Mouse (Mus musculus): Measurements from ENCODE around the gene Zfp84.
"Not testable (repeated sequence)": the region's sequence is repeated elsewhere in the genome, so short reads cannot be mapped to it uniquely, and the experiment has no call there.

Gene Zfp84

DNA sequence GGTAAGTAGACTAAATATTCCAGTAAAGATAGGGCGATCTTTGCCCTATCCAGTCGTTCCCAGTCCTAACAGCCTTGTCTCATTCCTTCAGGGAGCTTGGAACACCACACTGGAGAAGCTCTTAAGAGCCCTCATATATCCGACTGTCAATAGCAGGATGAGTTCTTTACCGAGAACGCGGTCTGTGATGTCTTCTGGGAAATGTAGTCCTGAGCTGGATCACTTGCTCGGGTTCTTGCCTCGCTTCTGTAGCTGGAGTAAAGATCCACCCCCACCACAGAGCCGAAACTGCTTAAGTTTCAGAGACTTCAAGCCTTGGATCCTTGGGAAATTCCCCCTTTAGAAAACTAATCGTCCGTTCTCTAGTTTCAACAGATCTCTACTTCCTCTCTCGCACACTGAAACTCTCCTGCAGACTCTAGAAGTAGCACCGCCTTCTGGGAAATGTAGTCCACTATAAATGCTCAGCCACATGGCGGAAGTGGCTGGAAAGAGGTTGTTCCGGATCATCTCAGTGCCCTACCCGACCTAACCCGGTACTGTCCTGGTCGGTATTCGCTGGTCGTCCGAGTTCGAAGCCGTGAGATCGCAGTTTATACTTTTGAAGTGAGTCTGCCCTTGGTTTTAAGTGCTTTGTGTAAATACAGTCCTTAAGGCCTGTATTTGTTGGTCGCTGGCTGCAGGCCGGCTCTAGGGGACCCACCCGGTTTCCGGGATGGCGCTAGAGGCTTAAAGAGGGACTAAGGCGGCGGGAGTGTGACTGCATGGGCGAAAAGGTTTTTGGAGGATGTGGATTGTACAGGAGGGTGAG, at the start of gene Zfp84:
Gene Zfp84, plus strand, starts transcription at position 463 of the 811 bp plus-strand sequence.
- peak; percentile 93 for DNase-seq (ENCODE audit: extremely low spot score)

DNA sequence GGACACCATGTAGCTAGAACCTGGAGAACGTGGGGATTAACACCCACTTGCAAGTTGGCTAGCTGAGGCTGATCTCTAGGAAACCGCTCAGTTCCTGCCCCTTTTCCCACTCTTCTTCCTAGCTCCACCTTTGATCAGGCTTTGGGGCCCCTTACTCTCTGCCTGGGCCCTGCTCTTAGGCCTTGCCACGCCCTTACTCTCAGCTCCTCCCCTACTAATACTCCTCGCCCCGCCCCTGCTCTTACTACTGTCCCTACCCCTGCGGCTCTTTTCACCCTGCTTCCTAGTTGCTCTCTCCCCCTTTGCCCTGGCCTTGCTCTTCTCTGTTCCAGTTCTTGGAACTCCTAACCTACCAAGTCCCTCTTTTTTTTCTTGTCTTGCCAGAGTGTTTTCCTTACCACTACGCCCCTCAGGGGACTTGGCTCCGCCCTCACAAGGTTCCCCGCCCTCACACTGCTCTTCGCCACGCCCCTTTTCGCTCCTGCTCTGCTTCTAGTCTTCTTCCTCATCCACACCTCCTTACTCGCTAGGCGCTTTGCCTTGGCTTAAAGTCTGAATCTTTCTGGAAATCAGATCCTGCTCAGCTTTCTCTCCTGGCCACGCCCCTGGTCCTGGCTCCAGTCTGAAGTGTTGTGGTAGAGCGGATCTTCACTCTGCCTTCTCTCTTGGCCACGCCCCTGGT, 42.8 kb upstream of the Zfp84 start:
- DNase-seq (ENCODE audit: extremely low spot score) = peak; percentile 7

DNA sequence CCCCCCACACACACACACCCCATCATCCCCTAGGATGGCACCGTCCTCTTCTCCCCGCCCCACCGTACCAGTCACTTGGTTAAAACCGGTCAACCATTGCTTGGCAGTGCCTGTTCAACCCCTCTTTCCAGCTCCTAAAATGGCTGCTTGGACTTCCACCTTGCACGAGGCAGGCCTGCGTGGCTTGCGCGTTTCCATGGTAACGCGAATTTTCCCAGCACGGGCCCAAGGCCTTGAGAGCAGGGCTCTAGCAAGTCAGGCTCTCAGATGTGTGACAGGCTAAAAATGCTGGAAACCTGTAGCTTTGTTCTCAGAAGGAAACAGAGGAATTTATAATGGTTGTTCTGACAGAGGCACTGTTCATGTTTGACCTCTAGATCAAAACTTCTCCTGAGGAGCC, 41.5 kb upstream of the Zfp84 start, which contains the start of gene Catsperg2:
Gene Catsperg2, minus strand, starts transcription at position 173 of the 400 bp plus-strand sequence.
- DNase-seq (ENCODE audit: extremely low spot score) = not testable (repeated sequence)

DNA sequence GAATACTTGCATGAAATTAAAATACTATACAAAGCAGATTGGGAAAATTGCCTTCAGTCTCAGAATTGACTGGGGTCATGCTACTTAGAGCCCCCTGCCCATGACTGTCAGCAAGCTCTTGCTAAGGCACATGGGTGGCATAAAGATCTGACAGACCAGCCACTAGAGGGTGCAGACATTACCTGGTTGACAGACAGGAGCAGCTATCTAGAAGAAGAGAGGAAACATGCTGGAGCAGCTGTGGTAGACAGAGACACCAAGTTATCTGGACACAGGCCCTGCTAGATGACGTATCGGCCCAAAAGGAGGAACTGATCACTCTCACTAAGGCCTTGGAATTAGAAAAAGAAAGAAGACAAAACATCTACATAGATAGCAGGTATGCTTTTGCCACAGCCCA, 40.3 kb upstream of the Zfp84 start:
- no peak for DNase-seq (ENCODE audit: extremely low spot score)

DNA sequence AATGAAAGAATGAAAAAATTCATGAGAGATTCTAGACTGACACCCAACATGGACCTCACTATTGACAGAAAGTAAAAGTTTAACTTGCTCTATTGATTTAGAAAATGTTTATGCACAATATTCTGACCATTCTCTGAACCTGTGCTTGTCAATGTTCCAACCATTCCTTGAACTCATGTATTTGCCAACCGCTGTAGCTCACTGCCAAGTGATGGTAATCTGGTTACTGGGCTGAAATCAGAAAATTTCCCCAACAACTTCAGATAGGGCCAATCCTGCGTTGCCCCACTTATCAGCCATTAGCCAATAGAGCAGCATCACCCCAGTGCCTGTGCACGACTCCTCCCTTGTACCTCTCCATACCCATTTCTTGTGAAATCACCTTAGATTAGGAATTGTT, 26.1 kb upstream of the Zfp84 start:
- DNase-seq (ENCODE audit: extremely low spot score) = no peak

DNA sequence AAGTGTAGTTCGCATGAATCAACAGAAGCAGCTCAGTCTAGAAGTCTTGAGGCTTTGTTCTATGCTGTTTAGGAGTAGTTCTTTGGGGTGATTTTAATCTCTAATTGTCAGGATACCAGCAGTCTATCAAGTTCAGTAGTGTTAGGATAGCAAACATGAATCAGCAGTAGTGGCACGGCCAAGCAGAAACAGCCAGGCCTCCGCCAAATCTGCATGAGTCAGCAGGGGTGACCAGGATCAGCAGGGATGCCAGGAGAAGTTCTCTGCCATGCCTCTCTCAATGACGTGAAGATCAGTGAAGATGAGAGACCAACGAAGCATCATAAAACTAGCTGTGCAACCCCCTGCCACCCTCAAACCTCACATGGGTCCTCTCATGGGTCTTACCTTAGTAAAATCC, 7.9 kb upstream of the Zfp84 start:
- no peak for DNase-seq (ENCODE audit: extremely low spot score)

DNA sequence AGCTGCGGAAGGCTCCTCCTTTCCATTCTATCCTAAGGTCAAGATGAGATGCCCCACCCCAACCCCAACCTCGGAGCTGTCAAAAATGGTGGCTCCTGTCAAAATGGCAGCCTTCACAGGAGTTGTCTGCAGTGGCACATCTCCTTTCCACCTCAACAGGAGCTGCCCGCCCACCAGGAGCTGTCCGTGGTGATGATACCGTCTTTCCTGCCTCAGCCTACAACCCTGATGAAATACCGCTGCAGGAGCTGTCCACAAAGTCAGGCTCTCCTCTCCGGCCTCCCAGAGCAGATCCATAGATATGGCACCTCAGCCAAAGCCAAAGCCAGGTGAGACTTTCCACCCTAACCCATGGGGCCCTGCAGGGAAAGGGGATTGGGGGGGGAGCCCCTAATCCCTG, 3.6 kb upstream of the Zfp84 start:
- no peak for DNase-seq (ENCODE audit: extremely low spot score)

DNA sequence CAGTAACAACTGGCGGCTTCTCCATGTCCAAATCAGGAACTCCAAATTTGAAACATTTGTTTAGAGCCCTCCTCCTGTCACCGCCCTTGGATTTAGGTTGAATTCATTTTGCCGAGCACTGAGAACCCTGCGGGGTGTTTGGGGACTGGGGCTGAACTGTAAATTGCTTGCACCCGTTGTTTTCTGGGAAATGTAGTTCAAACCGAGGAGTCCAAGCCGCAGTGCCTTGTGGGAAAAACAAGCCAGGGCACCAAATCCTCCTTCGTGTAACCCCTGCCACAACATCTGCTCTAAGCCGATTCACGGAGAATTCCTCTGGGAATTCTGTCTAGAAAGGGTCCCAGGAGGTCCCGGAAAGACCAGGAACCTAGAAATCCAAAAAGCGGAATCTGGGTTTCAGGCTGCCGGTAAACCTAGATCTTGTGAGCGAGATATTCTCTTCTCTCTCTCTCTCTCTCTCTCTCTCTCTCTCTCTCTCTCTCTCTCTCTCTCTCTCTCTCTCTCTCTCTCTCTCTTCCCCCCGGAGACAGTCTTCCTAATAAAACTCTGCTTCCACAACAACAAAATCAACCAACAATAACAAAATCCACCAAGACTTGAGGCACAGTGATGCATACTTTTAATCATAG, 1.2 kb upstream of the Zfp84 start:
- DNase-seq (ENCODE audit: extremely low spot score) = peak; percentile 80

DNA sequence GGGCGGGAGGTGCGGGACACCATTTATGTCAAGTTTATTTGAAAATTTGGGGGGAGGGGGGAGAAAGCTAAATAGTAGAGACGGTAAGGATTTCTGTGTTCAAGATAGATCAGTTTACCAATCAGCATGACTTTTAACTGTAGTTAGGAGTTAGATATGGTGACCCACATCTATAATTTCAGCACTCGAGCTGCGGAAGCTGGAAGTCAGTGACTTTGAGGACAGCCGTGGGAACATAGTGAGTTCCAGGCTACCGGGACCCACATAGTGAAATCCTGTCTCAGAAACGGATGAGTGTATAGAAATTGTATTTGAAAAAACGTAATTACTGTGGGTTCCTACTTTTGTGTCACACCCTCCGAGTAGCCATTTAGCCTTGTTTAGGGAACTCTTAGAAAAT, 628 bp downstream of the Zfp84 start:
- DNase-seq (ENCODE audit: extremely low spot score) = no peak

DNA sequence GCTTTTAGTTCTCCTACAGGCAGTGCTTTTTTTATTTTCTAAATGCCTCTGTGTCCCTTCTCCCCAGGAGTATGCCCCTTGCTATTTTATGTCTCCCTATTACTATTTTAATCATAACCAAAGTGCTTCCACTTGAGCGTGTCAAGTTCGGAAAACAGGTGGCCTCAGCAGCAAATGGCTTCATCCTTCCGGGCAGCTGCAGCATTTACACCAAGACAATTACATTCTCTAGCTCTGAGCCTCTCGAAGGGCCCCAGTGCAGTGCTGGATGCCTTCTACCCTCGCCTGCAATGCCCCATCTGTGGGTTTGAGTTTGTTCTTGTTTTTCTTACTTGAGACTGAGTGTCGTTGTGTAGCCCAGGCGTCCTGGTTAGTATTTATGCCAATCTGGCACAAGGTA, 5.2 kb downstream of the Zfp84 start:
- DNase-seq (ENCODE audit: extremely low spot score) = no peak

DNA sequence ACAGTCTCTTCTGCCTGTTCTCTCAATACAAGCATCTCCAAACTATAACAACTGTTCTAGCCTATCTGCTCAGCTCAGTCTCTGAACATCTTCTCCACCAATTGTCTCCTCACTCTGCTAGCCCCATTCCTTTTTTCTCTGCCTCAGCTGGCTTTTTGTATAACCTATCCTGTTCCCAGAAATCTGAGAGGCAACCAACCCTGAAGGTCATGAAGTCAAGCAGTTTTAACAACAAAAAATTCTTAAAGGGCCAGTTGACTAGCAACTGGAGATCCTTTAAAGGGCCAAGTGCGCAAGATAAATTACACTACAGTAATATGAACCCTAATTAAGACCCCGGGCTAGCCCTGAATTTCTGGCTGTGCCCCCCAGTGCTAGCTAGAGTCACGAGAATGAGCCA, 6.0 kb downstream of the Zfp84 start:
- DNase-seq (ENCODE audit: extremely low spot score) = no peak

DNA sequence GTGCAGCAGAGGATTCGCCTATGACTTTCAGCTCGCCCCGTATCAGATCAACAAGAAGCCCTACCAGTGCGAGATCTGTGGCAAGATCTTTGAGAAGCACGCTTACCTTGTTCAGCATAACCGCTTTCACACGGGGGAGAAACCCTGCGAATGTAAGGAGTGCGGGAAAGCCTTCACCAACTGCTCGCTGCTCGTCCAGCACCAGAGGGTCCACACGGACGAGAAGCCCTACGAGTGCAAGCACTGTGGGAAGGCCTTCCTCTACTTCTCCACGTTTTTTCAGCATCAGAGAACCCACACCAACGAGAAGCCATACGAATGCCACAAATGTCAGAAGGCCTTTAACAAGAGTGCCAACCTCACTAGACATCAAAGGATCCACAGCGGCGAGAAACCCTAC, 8.2 kb downstream of the Zfp84 start:
- no peak for DNase-seq (ENCODE audit: extremely low spot score)

DNA sequence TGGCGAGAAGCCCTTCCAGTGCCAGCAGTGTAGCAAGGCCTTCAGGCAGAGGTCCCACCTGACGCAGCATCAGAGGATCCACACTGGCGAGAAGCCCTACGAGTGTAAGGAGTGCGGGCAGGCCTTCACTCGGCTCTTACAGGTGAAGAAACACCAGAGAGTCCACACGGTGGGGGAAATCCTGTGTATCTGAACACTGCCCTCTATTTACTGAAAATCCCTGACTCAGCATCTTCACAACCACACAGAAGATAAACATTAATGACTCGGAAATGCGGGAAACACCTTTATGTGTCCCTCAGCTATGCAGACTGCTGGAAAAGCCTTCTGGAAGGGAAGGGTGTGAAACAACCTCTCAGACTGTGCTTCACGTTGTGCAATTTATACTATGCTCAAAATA, 9.0 kb downstream of the Zfp84 start:
- no peak for DNase-seq (ENCODE audit: extremely low spot score)

DNA sequence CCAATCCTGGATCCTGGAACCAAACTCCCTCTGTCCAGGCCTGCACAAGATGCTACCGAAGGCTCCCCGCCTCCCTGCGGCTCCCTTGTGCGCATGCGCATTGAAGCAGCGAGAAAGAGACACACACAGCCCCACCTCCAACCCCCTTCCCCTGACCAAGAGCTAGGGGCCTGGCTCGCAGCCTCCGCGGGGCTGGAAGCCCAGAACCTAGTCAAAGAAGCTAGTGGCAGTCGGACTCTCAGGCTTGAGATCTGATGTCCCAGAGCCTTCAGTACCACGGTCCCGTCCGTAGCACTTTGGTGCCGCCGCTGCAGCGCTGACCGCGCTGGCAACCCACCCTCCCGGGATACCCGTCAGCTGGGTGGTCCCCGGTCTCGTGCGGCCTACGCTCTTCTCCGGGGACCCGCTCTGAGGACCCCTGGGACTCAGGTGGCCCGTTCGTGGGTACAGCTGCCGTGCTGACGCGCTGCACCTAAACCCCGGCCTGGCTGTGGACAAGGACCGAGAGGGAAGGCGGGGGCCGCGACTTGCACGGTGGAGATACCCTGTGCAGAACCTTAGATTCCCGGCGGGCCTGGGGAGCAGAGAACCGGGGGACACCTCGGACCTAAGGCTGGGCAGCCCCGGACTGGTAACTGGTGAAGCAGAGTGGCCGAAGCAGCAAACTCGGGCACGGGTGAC, 15.7 kb downstream of the Zfp84 start, which contains the start of gene Zfp30:
Gene Zfp30, plus strand, starts transcription at position 128 of the 681 bp plus-strand sequence.
- peak; percentile 93 for DNase-seq (ENCODE audit: extremely low spot score)

DNA sequence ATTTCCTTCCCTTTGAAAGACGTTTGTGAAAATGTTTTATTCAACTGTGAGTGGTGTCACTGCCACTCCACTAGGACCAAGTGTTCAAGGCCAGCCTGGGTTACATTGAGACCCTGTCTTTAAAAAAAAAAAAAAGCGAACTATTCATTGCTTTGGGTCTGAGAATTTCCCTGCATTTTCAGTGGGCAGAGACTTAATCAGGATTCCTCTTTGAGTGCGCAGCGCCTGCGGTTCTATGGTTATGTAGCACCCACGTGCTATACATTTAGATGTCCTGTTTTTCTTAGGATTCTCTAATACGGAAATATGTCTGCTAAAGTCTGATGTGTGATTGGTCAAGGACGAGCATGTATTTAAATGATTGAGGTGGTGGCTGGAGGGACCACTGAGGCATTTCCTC, 16.7 kb downstream of the Zfp84 start:
- no peak for DNase-seq (ENCODE audit: extremely low spot score)

DNA sequence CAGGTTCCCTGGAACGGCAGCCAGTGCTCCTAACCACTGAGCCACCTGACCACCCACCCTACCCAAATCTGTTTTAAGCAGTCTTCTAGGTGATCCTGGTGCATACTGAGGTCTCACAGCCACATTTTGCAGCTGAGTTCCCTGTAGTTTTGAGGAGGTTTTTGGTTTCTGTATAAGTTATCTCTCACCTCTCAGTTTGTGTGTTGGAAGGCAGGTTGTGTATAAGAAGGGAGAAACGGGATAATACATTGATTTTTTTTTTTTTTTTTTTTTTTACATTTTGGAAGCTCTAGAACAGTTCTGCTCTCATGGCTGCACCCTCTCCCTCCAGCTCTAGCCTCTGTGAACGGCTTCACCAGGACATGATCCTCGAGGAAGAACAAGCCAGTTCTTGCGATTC, 17.5 kb downstream of the Zfp84 start:
- DNase-seq (ENCODE audit: extremely low spot score) = no peak

DNA sequence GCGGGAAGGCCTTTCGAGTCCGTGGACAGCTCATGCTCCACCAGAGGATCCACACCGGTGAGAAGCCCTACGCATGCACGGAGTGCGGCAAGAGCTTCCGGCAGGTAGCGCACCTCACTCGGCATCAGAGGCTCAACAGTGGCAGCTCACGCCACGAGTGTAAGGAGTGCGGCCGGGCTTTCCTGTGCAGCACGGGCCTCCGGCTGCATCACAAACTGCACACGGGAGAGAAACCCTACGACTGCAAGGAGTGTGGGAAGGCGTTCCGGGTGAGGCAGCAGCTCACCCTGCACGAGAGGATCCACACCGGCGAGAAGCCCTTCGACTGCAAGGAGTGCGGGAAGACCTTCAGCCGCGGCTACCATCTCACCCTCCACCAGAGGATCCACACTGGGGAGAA, 24.6 kb downstream of the Zfp84 start:
- no peak for DNase-seq (ENCODE audit: extremely low spot score)

DNA sequence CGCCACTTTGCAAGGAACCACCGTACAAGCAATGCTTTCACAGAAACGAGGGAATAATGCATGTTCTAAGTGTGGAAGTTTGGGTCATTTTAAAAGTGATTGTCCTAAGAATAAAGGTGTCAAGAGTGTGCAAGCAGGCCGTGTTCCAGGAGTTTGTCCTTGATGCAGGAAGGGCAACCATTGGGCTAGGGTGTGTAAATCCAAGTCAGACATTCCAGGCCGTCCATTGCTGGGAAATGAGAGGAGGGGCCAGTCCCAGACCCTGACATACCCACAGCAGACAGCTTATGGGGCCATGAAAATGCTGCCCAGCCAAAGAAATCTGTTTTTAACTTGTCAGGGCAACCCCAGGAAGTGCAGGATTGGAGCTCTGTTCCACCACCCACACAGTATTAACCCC, 38.7 kb downstream of the Zfp84 start:
- DNase-seq (ENCODE audit: extremely low spot score) = no peak

DNA sequence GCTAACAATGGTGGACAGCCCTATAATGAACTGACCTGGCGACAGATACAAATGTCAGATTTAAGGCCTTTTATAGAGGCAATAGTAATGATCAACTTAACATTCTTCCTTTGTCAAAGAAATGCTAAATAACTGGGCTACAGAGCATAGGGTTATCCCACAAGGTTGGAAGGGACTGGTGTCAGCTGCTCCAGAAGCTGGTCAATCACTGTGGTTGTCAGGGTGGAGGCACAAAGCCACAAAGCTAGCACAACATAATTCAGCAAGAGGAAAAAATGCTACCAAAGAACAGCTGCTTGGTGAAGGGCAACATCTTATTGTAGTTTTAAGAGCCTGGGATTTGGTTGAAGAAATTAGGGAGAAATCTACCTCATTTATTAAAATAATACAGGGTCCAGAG, 43.9 kb downstream of the Zfp84 start:
- no peak for DNase-seq (ENCODE audit: extremely low spot score)

DNA sequence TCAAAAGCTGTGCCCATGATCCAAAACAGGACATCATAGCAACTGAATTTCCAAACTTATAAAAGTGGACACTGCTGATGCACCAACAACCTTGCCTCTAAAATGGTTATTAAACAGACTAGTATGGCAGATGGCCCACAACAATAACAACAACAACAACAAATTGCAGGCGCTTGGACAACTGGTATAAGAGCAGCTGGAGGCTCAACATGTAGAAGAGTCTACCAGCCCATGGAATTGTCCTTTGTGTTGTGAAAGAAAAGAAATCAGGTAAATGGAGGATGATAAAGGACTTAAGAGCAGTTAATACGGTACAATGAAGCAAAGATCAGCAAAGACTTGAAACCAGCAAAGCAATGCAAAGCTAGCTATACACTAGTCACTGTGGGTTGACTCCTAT, 46.0 kb downstream of the Zfp84 start:
- no peak for DNase-seq (ENCODE audit: extremely low spot score)

DNA sequence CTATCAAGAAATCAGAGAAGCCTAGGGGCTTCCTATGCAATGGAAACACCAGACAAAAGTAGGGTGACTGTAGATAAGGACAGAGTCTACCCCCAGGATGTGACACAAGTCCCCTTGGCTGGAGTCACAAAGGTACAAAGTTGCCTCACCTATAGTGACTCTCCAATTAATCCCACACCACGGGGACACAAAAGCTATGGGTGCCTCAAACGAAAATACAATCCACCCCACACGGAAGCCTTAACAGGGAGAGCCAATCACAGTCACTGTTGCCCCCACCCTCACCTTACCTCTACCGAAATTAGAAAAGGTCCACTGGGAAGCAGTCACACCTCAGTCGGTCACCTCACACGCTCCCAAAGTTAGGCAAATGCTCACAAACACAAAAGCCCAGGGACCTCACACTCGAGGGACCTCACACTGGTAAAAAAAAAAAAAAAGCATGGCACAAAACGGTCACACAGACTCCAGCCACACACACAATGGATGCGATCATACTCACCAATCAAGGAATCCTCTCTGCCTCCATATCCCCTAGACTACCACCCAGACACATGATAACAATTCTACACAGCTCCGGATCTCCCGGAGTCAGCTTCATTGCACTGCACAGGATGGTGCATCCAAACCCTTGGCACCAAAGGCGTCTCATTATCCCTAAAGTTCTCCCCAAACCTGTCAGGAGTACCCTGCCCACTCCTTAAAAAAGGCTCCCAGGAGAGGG, 46.9 kb downstream of the Zfp84 start:
- DNase-seq (ENCODE audit: extremely low spot score) = no peak

Data from embryo, embryonic 9.5 days (tissue).